Mouse (Mus musculus) erythroblast, embryonic 14.5 days (primary cell): ENCODE data around the gene Apob.

Source experiments
- GATA1 ChIP-seq: IDR thresholded peaks from 2 replicates; pipeline ENCODE4 v1.6.1; 2012; ENCODE audit warnings: low read length, inconsistent platforms, mixed read lengths
- TAL1 ChIP-seq: IDR thresholded peaks from 3 replicates; pipeline ENCODE4 v1.6.1; 2012; ENCODE audit warnings: low read length, inconsistent platforms, mixed read lengths

DNA sequence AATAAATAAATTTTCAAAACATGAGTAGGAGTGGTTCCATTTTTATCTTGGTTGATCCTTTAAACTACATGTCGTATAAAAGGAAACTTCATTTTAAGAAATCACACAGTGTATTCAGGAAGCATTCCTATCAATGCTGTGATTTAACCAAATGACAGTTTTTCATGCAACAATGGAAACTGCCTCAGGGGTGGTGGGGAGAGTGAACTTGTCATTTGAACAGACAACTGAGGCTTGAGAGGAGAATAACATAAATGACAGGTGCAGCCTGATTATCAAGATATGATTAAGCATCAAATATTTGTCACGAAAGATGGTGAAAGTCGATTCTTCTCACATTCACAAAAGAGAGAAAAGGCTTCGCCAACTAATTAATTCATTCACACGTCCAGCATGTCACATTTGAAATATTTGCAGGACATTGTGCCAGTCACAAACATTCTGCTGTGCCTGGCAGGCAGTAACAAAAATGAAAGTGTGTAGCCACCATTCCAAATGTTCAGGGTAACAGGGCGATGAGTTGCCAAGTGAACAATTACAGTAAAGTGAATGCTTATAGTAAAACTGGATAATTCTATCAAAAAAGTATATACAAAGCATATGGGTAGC is 18.0 kb upstream of the Apob start:
- TF ChIP-seq GATA1 (no peak), TAL1 (no peak)
